Mouse (Mus musculus): ENCODE measurements around the gene Gm49486.

DNA sequence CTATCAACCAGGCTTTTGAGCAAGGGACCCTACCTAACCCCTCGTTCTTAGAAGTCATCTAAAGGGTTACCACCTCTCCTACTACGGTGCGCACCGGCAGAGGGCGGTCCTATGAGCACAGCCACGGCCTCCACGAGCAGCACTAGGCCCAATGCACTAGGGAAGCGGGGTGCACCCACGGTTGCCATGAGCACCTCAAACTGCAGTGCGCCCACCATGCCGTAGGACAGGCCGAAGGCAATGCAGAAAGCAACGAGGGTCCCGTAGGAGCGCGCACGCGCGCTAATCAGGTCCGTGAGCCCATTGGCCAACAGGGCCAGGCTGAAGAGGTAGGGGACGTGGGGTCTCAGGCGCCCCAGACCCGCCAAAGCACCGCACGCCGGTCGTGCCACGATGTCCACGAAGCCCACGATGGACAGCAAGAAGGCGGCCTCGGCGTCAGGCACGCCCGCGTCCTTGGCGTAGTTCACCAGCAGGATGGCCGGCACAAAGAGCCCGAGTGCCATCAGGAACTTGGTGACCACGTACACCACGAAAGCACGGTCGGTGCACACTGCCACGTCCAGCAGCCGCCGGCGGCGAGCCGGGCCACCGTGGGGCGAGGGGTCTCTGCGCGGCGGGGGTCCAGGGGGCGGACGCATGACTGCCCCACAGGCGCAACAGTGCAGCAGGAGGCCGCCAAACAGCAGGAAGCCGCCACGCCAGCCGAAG, 22.7 kb downstream of the Gm49486 start:
- TF ChIP-seq CTCF (IDR thresholded peaks at IDR 0.05; ENCODE audit: extremely low read depth, insufficient read length, insufficient replicate concordance, low read depth, low read length) (no peak), POLR2A (IDR thresholded peaks at IDR 0.05; ENCODE audit: low read depth, low read length) (no peak)

All from small intestine, adult 2 months (tissue).